Mouse (Mus musculus) stomach, embryonic 16.5 days (tissue): ENCODE measurements at regions not wholly inside any gene's neighbourhood (a gene's known extent, or its start where the extent isn't known, plus 50 kb on each side); places are given as distances from the start of the nearest gene placed in this dataset.

Source experiments
- ATAC-seq: fragments of 200-750 bp; cut with Nextera tagmentation; 2 replicates; pipeline ENCODE4 v1.8.0; 2017; ENCODE audit warnings: moderate number of reproducible peaks, moderate TSS enrichment; ENCODE audit not compliant: insufficient read depth, low FRiP score
- H3K27ac ChIP-seq: fragments of 300-500 bp; sonication (generic); 2 replicates; pipeline ENCODE4 v1.5.1; 2014; ENCODE audit warnings: low read length
- H3K27me3 ChIP-seq: fragments of 300-500 bp; sonication (generic); 2 replicates; pipeline ENCODE4 v1.6.1; 2014; ENCODE audit warnings: low read length, control low read depth, mixed read lengths; ENCODE audit not compliant: control insufficient read depth, insufficient read depth
- H3K36me3 ChIP-seq: fragments of 300-500 bp; sonication (generic); 2 replicates; pipeline ENCODE4 v1.6.1; 2014; ENCODE audit warnings: low read length; ENCODE audit not compliant: control insufficient read depth, insufficient read depth
- H3K4me1 ChIP-seq: fragments of 300-500 bp; sonication (generic); 2 replicates; pipeline ENCODE4 v1.6.1; 2014; ENCODE audit warnings: low read length, control low read depth, mixed read lengths; ENCODE audit not compliant: control insufficient read depth, insufficient read depth
- H3K4me2 ChIP-seq: fragments of 300-500 bp; sonication (generic); 2 replicates; pipeline ENCODE4 v1.6.1; 2014; ENCODE audit warnings: low read depth, low read length, mixed read lengths
- H3K4me3 ChIP-seq: fragments of 300-500 bp; sonication (generic); replicated peaks from 2 replicates; pipeline ENCODE4 v1.5.1; 2014; ENCODE audit warnings: mild to moderate bottlenecking, low read length
- H3K9ac ChIP-seq: fragments of 300-500 bp; sonication (generic); 2 replicates; pipeline ENCODE4 v1.6.1; 2014; ENCODE audit warnings: low read length
- H3K9me3 ChIP-seq: fragments of 300-500 bp; sonication (generic); replicated peaks from 2 replicates; pipeline ENCODE4 v1.6.1; 2016; ENCODE audit warnings: low read length, control low read depth; ENCODE audit not compliant: control insufficient read depth
- WGBS: fragments of 180-500 bp; shearing (Covaris S2); extraction: QIAGEN DNeasy Blood & Tissue Kit; methylation state at CpG from one replicate; pipeline ENCODE4 v1.1.7; 2014; 5-methylcytosine and 5-hydroxymethylcytosine counted together

DNA sequence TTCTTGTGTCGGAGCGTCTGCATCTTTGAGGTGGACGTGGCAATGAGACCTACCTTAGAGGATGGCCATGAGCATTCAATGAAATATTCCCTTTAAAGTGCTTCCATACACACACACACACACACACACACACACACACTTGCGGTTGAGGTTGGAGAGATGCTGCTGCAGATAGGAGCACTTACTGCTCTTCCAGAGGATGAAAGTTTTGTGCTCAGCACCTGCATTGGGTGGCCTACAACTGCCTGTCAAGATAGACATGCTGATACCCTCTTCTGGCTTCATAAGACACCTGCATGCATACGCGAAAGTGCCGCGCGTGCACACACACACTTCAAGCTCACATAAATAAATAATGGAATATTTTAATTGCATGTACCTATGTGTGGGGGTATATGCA, 111.5 kb upstream of the Pja1 start:
- 90% methylated on average over 9 of the region's 9 CpGs for WGBS
- peaks cover 6% of the 10 kb centered on the region; the same call in 1 of the 2 replicates for H3K27me3 ChIP-seq
- H3K36me3 ChIP-seq = no peaks in the 10 kb centered on the region
- H3K9ac ChIP-seq = no peak overlapping the region
- no peak for ATAC-seq
- H3K4me1 ChIP-seq = no peaks in the 10 kb centered on the region
- no peaks in the 10 kb centered on the region for H3K9me3 ChIP-seq
- no peak overlapping the region for H3K27ac ChIP-seq
- H3K4me2 ChIP-seq = no peak overlapping the region
- no peak overlapping the region for H3K4me3 ChIP-seq

DNA sequence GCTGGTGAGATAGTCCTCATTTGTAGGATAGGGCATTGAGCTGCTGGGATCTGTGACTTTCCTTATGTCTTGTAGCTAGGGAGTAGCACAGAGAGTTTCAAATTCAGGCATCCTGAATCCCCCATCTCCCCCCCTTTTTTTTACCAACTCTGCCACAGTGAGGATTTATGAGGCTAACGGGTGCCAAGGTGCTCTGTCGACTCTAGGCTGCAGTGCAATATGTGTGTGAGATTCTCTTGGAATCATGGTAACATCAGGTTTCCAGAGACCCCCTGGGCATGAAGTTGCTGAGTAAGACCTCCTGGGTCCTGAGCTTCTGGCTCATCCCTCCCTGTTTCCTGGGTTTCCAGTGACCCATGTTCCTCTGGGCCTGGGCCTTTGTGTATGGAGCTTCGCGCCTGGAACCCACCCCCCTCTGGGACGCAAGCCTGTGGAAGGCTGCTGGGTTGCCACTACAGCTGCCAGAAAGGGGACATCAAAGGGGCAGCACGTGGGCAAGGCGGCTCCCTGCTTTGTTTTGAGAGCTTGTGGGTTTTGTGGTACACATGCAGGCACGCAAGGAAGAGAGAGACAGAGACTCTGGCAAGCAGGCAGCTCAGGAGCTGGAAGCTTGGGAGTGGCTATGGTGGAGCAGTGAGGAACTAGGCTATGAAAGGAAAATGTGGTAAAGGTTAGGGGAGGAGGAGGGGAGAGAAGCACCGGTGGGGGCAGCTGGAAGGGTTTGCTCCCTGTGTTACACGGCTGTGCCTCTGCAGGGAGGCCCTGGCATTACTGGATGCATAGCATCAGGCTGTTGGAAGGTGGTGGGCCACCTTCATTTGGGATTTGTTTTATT, 110.8 kb upstream of the Pja1 start:
- ATAC-seq = no peak
- Histone ChIP-seq H3K4me2 (no peak overlapping the region), H3K36me3 (no peaks in the 10 kb centered on the region), H3K27me3 (peaks cover 6% of the 10 kb centered on the region; the same call in 1 of the 2 replicates), H3K9me3 (no peaks in the 10 kb centered on the region), H3K4me1 (no peaks in the 10 kb centered on the region), H3K9ac (no peak overlapping the region), H3K4me3 (no peak overlapping the region), H3K27ac (no peak overlapping the region)
- WGBS = 36% methylated on average over 10 of the region's 10 CpGs

DNA sequence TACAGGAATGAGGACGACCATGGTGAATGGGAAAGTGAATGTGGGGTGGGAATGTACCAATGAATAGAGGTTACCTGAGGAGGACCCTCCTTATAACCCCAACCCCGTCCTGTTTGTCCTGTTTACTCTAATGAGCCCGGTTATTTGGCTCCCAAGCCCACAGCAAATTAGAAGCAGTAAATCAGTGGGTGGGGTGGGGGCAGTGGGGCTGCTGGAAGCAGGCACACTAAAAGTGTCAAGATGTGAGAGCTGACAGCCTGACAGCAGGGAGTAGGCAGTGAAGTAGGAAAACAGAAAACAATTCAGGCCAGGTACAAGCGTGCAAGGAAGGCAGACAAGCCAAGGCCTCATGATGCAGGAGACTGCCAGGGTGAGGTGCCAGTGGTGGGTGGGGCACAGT, 108.1 kb upstream of the Pja1 start:
- Histone ChIP-seq H3K27ac (no peak overlapping the region), H3K4me1 (0 out of 2 replicates have a peak, but pooled peaks cover 4% of the 10 kb centered on the region), H3K9me3 (no peaks in the 10 kb centered on the region), H3K4me3 (no peak overlapping the region), H3K36me3 (no peaks in the 10 kb centered on the region), H3K27me3 (peaks cover 6% of the 10 kb centered on the region; the same call in 1 of the 2 replicates), H3K9ac (no peak overlapping the region), H3K4me2 (no peak overlapping the region)
- WGBS = 60% methylated on average over 4 of the region's 4 CpGs
- ATAC-seq = no peak

DNA sequence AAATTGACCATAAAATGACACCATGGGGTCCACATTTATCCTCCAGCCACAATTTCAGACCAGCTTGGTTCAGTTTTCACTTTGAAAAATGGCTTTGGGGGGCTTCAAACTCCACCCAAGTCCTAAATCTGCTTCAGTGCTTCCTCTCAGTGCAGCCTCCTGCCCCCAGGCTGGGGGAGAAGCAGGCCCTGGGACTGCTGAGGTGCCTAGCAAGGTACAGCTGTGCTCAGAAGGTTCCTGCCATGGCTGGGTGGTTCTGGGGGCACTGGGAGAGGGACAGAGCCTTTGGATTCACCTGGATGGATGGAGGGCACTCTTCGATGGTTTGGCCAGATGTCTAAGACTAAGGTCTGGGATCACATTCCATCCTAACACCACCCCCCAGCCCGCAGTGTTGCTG, 107.7 kb upstream of the Pja1 start:
- no peaks in the 10 kb centered on the region for H3K9me3 ChIP-seq
- H3K27me3 ChIP-seq = peaks cover 6% of the 10 kb centered on the region; the same call in 1 of the 2 replicates
- 74% methylated on average over 2 of the region's 2 CpGs for WGBS
- H3K27ac ChIP-seq = no peak overlapping the region
- ATAC-seq = no peak
- no peak overlapping the region for H3K4me2 ChIP-seq
- H3K9ac ChIP-seq = no peak overlapping the region
- no peak overlapping the region for H3K4me3 ChIP-seq
- 0 out of 2 replicates have a peak, but pooled peaks cover 5% of the 10 kb centered on the region for H3K4me1 ChIP-seq
- H3K36me3 ChIP-seq = no peaks in the 10 kb centered on the region

DNA sequence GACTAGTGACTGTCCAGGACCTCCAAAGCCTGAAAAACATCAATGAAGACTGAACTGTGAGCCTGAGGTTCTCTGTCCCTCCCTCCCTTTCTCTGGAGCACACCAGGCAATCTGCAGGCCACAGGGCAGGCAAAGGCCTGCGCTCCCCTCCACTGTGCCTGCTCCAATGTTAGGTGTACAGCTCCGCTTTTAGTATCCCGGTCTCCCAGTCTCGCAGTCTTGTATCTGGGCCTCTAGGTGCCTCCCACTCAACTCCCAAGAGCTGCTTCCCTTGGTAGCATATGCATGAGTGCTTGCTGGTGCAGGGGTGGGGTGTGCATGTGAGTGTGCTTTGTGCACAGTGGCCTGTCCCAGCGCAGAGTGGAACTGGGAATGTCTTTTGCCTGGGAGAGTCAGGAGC, 104.0 kb upstream of the Pja1 start:
- Histone ChIP-seq H3K27ac (no peak overlapping the region), H3K4me1 (peaks cover 8% of the 10 kb centered on the region; the same call in 1 of the 2 replicates), H3K36me3 (no peaks in the 10 kb centered on the region), H3K4me2 (no peak overlapping the region), H3K27me3 (peaks cover 9% of the 10 kb centered on the region; the same call in 1 of the 2 replicates), H3K4me3 (no peak overlapping the region), H3K9me3 (no peaks in the 10 kb centered on the region), H3K9ac (no peak overlapping the region)
- no peak for ATAC-seq
- WGBS = 49% methylated on average over 5 of the region's 5 CpGs

DNA sequence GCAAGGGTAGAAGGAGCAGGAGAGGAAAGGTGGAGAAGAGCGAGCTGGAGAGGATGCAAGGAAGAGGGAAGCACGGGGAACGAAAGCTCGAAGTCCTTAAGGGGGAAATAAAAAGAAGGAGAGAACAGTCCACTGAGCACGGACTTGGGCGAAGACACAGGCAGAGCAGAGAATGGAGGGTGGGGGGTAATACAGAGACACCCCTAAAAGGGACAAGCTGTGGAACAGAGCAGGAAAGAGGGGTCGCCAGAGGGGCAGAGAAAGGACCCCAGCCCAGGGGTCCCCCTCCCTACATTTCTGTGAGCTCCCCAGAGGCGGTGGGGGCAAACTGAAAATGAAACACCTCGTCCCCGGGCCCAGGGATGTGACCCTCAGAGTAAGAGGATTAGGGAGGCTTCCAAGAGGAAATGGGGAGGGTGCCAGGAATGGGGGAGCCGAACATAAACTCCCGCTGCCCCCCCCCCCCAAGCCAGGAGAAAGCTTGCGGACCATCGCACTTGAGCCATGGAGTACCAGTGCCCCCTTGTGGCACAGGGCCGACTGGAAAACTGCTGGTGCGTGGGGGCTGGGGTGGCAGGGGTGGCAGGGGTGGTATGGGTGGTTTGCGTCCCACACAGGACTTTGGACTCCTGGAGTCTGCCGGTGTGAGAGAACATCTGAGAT, 103.5 kb upstream of the Pja1 start:
- Histone ChIP-seq H3K4me3 (peak overlapping the region; percentile 32), H3K4me2 (peak overlapping the region; percentile 60), H3K36me3 (no peaks in the 10 kb centered on the region), H3K27ac (no peak overlapping the region), H3K27me3 (peaks cover 10% of the 10 kb centered on the region; the same call in 1 of the 2 replicates), H3K9ac (peak overlapping the region; percentile 58), H3K9me3 (no peaks in the 10 kb centered on the region), H3K4me1 (peaks cover 8% of the 10 kb centered on the region; the same call in 1 of the 2 replicates)
- WGBS = 25% methylated on average over 16 of the region's 18 CpGs
- no peak for ATAC-seq

DNA sequence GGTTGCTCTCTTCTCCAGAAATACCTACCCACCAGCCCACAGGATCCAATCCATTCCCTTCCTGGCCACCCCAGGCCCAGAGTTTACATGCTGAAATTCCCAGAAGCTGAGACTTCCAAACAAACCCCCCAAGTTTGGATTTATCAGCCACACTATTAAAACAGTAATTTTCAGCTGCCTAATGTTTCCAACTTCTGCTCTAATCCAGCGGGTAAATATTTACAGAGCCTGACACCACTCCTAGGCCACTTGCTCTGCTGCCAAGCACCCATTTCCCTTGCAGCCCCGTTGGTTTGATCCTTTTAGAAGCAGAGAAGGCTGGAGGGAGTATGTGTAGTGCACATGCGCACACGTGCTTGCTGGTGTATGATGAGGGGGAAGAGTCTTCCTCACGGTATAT, 99.1 kb upstream of the Pja1 start:
- no peak overlapping the region for H3K9ac ChIP-seq
- WGBS = 49% methylated on average over 5 of the region's 5 CpGs
- H3K27ac ChIP-seq = no peak overlapping the region
- H3K36me3 ChIP-seq = no peaks in the 10 kb centered on the region
- no peak for ATAC-seq
- no peak overlapping the region for H3K4me3 ChIP-seq
- no peaks in the 10 kb centered on the region for H3K9me3 ChIP-seq
- peaks cover 16% of the 10 kb centered on the region for H3K4me1 ChIP-seq
- peaks cover 10% of the 10 kb centered on the region; the same call in 1 of the 2 replicates for H3K27me3 ChIP-seq
- no peak overlapping the region for H3K4me2 ChIP-seq

DNA sequence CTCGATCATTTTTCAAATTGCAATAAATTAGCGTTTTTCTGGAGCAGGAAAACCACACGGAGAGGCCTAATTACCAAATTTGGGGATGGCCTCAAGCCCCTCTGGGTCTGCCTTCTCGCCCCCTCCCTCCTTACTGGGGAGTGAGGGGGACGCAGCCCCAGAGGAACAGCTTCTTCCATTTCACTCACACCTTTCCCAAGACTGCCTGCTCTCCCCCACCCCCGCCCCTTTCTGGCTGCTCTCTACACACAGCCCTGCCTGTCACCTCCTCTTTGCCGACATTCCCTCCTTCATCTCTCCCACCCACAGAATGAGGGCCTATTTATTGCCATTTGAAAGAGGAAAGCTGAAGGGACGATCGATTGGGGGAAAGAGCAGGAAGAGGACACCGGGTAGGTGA, 97.2 kb upstream of the Pja1 start:
- no peak overlapping the region for H3K4me3 ChIP-seq
- peak overlapping the region; percentile 27; the same call in 1 of the 2 replicates for H3K27ac ChIP-seq
- 18% methylated on average over 8 of the region's 10 CpGs for WGBS
- no peaks in the 10 kb centered on the region for H3K9me3 ChIP-seq
- no peaks in the 10 kb centered on the region for H3K36me3 ChIP-seq
- ATAC-seq = no peak; the same call in 1 of the 2 replicates
- H3K4me1 ChIP-seq = peaks cover 11% of the 10 kb centered on the region
- H3K27me3 ChIP-seq = peaks cover 10% of the 10 kb centered on the region; the same call in 1 of the 2 replicates
- H3K4me2 ChIP-seq = peak overlapping the region; percentile 29; the same call in 1 of the 2 replicates
- no peak overlapping the region for H3K9ac ChIP-seq
